Mouse (Mus musculus): ENCODE measurements around the gene Xrcc4. TPM values are rescaled to one million over a fixed set of nuclear protein-coding genes. Genes with fewer than 3 reads are reported as not detected.

The Xrcc4 gene
- polyA plus RNA-seq, 1 experiment from 2014 or later: 15.5 TPM

DNA sequence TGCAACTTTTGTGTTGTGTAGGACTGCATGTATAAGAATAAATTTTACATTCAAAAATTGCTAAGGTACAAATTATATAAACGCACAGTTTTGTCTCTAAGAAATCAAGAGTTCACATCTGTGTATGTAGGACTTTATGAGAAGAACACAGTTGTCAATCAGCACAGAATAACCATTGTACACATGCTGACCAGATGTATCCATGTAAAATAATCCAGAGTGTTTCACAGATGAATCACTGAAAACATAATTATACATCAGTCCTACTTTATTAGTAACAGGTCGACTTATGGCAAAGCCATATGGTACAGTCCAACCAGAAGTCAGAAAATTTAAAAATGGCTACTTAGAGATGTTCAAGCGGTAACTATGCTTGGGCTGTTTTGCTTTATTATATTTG, 216.7 kb downstream of the Xrcc4 start:
- no peak overlapping the region for H3K27ac ChIP-seq
- H3K4me1 ChIP-seq: no peaks in the 10 kb centered on the region
- no peak overlapping the region for H3K4me3 ChIP-seq
- no peak overlapping the region for H3K4me2 ChIP-seq
- H3K9me3 ChIP-seq: no peaks in the 10 kb centered on the region
- H3K27me3 ChIP-seq: no peaks in the 10 kb centered on the region
- ATAC-seq (ENCODE audit: borderline replicate concordance, extremely low read depth, low FRiP score, low TSS enrichment): no peak
- WGBS: 80% methylated on average over 3 of the region's 3 CpGs
- H3K9ac ChIP-seq: no peak overlapping the region
- no peaks in the 10 kb centered on the region for H3K36me3 ChIP-seq

DNA sequence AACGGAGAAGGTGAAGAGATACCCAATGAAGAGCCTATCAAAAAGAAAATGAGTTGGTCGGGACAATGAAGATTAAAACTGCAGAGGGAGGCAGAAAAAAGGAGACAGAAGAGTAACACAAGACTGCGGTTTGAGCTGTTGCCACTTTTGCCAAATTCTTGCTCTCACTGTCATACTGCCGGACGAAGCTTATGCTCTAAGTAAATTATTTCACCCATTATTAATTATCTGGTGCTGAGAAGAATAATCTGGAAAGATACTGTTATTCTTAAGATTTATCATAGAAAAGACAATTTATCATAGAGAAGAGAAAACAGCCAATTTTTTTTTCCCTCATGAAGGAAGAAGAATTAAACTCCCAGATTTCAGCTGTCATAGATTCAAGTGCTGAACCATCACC, 235.3 kb downstream of the Xrcc4 start:
- Histone ChIP-seq H3K4me2 (no peak overlapping the region), H3K36me3 (no peaks in the 10 kb centered on the region), H3K9me3 (no peaks in the 10 kb centered on the region), H3K27me3 (no peaks in the 10 kb centered on the region), H3K27ac (no peak overlapping the region), H3K9ac (no peak overlapping the region), H3K4me1 (0 out of 2 replicates have a peak, but pooled peaks cover 4% of the 10 kb centered on the region), H3K4me3 (no peak overlapping the region)
- WGBS: 47% methylated on average over 5 of the region's 5 CpGs
- no peak for ATAC-seq (ENCODE audit: borderline replicate concordance, extremely low read depth, low FRiP score, low TSS enrichment)

DNA sequence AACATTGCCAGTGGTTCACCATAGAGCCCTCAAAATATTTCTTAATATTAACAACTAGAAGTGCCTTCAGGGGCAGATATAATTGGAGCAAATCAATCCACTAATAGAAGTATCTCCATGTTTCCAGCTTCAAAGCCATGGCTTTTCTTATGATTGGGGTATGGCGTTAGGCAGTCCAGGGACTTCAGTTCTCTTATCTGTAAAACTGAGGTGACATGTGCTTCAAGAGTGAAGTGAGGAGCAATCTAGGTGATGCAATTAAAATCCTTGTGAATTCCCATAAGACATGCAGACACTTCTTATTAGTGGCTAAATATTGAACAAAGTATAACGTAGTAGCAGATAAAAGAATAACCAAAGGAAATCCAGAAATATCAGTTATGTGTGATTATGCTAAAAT, 238.7 kb downstream of the Xrcc4 start:
- no peak overlapping the region for H3K4me2 ChIP-seq
- H3K9me3 ChIP-seq: no peaks in the 10 kb centered on the region
- no peaks in the 10 kb centered on the region for H3K27me3 ChIP-seq
- 0 out of 2 replicates have a peak, but pooled peaks cover 4% of the 10 kb centered on the region for H3K4me1 ChIP-seq
- 73% methylated on average over 2 of the region's 2 CpGs for WGBS
- H3K4me3 ChIP-seq: no peak overlapping the region
- no peak overlapping the region for H3K9ac ChIP-seq
- H3K36me3 ChIP-seq: no peaks in the 10 kb centered on the region
- no peak overlapping the region for H3K27ac ChIP-seq
- no peak for ATAC-seq (ENCODE audit: borderline replicate concordance, extremely low read depth, low FRiP score, low TSS enrichment)

DNA sequence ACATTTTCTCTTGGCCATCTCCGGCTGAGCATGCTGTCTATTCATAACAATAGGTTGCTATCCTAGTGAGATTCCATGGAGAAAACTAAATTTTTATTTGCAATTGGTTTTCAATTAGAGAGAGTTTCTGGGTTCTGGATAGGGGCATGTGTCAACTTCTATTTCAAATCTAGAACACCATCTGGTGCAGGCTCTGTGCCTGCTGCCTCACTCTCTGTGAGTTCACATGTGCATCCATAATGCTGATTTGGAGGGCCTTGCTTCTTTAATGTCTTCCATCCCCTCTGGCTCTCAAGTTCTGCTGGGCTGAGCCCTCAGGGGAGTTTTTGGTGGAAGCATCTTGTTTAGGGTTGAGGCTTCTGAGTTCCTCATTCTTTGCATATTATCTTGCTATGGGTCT, 239.5 kb downstream of the Xrcc4 start:
- no peak for ATAC-seq (ENCODE audit: borderline replicate concordance, extremely low read depth, low FRiP score, low TSS enrichment)
- H3K9me3 ChIP-seq: no peaks in the 10 kb centered on the region
- H3K4me3 ChIP-seq: no peak overlapping the region
- no peaks in the 10 kb centered on the region for H3K36me3 ChIP-seq
- no peak overlapping the region for H3K9ac ChIP-seq
- WGBS: 96% methylated on average over 1 of the region's 1 CpGs
- H3K27me3 ChIP-seq: no peaks in the 10 kb centered on the region
- no peak overlapping the region for H3K4me2 ChIP-seq
- 0 out of 2 replicates have a peak, but pooled peaks cover 4% of the 10 kb centered on the region for H3K4me1 ChIP-seq
- no peak overlapping the region for H3K27ac ChIP-seq

DNA sequence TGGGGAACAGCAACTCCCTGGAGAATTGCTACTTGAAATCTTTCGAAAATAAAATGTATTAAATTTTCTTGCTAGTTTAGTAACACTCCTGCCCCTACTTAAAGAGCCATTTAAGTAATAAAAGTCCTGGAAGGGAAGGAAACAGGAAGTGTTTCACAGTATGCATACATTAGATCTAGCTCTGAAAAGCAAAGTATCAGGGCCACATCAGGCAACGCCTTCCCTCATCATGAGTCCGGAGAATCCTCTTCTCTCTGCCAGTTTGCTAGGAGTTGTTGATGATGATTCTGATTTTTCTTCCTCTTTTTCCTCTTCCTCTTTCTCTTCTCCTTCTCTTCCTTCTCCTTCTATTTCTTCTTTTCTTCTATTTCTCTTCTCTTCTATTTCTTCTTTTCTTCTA, 250.8 kb downstream of the Xrcc4 start:
- Histone ChIP-seq H3K36me3 (no peaks in the 10 kb centered on the region), H3K4me2 (no peak overlapping the region), H3K9ac (no peak overlapping the region), H3K9me3 (no peaks in the 10 kb centered on the region), H3K27ac (no peak overlapping the region), H3K4me3 (no peak overlapping the region), H3K27me3 (no peaks in the 10 kb centered on the region), H3K4me1 (no peaks in the 10 kb centered on the region)
- no peak for ATAC-seq (ENCODE audit: borderline replicate concordance, extremely low read depth, low FRiP score, low TSS enrichment)
- WGBS: 76% methylated on average over 3 of the region's 3 CpGs

DNA sequence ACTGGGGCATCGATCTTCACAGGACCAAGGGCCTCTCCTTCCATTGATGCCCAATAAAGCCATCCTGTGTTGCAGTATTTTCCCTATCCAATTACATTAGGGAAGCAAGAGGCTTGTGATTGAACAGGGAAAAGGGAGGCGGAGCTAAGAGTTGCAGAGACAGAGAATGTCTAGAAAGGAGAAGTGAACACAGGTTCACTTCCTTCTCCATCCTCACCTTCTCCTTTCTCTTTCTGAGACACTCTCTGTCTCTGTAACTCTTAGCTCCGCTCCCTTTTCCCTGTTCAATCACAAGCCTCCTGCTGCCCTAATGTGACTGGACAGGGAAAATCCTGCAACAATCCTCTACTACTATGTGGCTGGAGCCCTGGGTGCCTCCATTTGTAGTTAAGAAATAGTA, 254.9 kb downstream of the Xrcc4 start:
- no peak for ATAC-seq (ENCODE audit: borderline replicate concordance, extremely low read depth, low FRiP score, low TSS enrichment)
- Histone ChIP-seq H3K4me3 (no peak overlapping the region), H3K4me2 (no peak overlapping the region), H3K27ac (no peak overlapping the region), H3K36me3 (no peaks in the 10 kb centered on the region), H3K4me1 (no peaks in the 10 kb centered on the region), H3K9me3 (no peaks in the 10 kb centered on the region), H3K9ac (no peak overlapping the region), H3K27me3 (no peaks in the 10 kb centered on the region)
- 81% methylated on average over 3 of the region's 3 CpGs for WGBS

DNA sequence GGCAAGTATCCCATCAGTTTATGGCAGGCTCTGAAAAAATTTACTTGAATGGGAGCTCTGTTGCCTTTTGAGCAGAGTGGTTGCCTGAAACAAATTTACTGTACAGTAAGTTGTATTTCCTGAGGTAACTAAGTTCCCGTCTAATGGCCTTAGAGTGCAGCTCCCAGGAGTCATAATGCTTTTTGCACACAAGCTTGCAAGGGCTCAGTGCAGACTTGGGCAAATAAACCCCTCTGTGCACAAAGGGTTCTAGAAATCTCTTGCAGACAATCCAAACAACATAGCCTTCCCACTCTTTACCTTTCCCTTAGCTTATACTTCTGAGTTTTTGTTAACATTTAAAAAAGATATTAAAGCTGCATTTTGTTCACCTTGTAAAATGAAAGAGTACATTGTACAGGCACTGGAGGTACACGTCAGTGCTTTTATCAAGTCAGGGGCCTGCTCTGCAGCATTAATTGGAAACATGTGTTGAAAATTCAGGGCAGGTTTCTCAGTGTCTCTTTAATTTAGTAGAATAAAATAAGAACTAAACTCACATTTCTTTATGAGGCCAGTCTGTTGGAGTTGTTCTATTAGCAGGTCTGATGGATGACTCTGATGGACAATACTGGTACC, 256.2 kb downstream of the Xrcc4 start:
- no peak overlapping the region for H3K27ac ChIP-seq
- H3K4me1 ChIP-seq: no peaks in the 10 kb centered on the region
- no peaks in the 10 kb centered on the region for H3K9me3 ChIP-seq
- no peak for ATAC-seq (ENCODE audit: borderline replicate concordance, extremely low read depth, low FRiP score, low TSS enrichment)
- H3K4me2 ChIP-seq: no peak overlapping the region
- H3K27me3 ChIP-seq: no peaks in the 10 kb centered on the region
- H3K9ac ChIP-seq: no peak overlapping the region
- H3K36me3 ChIP-seq: no peaks in the 10 kb centered on the region
- no peak overlapping the region for H3K4me3 ChIP-seq
- 42% methylated on average over 2 of the region's 2 CpGs for WGBS

DNA sequence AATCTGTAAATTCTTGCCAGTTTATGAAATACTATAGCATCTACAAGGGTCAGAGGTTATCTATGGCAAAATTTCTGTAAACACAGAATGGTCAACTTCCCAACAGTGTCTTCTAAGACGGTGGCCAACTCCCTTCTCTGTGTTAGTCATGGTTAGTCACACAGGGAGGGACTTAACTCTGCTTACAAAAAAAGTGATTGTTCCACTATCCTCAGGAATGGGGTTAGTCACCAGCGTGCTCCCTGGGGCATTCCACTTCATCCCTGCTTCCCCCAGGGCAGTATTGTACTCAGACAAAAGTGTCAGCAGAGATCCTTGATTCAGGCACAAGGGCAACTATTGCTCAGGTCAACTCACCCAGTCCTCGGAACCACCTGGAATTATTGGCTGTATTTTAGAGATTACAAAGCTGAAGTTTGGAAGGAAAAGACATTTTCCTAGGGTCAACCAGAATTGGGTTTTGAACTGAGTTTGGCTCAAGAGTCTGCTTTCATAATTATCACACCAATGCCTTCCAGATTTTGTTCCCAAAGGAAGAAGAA, 260.9 kb downstream of the Xrcc4 start:
- Histone ChIP-seq H3K4me3 (no peak overlapping the region), H3K27me3 (no peaks in the 10 kb centered on the region), H3K4me2 (no peak overlapping the region), H3K4me1 (no peaks in the 10 kb centered on the region), H3K36me3 (no peaks in the 10 kb centered on the region), H3K27ac (no peak overlapping the region), H3K9ac (no peak overlapping the region), H3K9me3 (no peaks in the 10 kb centered on the region)
- WGBS: 51% methylated on average over 3 of the region's 3 CpGs
- no peak for ATAC-seq (ENCODE audit: borderline replicate concordance, extremely low read depth, low FRiP score, low TSS enrichment)

DNA sequence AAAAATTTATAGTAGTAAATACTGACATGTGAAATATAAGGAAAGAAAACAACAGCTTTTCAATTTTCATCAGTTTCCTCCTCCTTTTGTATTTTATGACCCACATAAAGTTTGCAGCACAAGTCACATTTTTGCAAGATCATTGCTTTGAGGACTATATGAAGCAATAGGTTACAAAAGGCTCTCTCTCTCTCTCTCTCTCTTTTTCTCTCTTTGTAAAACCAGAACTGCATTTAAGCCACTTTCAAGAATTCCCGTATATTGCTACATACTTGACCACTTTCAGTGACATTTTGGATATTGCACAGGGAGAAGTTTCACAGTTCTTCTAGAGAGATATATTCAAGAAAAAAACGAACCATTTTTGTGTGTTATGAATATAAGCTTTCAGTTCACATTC, 261.6 kb downstream of the Xrcc4 start:
- Histone ChIP-seq H3K27me3 (no peaks in the 10 kb centered on the region), H3K36me3 (no peaks in the 10 kb centered on the region), H3K4me1 (no peaks in the 10 kb centered on the region), H3K9ac (no peak overlapping the region), H3K4me2 (no peak overlapping the region), H3K9me3 (no peaks in the 10 kb centered on the region), H3K27ac (no peak overlapping the region), H3K4me3 (no peak overlapping the region)
- no peak for ATAC-seq (ENCODE audit: borderline replicate concordance, extremely low read depth, low FRiP score, low TSS enrichment)
- WGBS: 69% methylated on average over 2 of the region's 2 CpGs

DNA sequence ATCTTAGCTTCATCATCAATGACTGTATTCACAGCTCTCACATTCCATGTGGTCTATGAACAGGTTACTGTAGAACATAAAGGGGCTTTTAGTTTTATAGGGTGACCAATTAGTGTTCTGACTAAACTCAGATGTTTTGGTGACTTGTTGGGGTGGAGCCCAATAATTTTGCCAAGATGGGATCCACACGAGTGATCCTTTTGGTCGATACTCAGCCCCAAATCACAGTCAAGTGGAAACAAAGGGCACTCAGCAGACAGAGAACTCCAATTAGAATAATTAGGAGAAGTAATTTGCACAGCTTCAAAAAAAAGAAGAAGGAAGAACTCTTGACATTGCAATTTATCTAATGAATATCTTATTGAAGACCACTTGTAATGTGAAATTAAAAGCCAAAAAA, 274.9 kb downstream of the Xrcc4 start:
- Histone ChIP-seq H3K27ac (no peak overlapping the region), H3K9me3 (no peaks in the 10 kb centered on the region), H3K4me1 (no peaks in the 10 kb centered on the region), H3K9ac (no peak overlapping the region), H3K4me2 (no peak overlapping the region), H3K27me3 (no peaks in the 10 kb centered on the region), H3K4me3 (no peak overlapping the region), H3K36me3 (no peaks in the 10 kb centered on the region)
- ATAC-seq (ENCODE audit: borderline replicate concordance, extremely low read depth, low FRiP score, low TSS enrichment): no peak
- WGBS: 83% methylated on average over 2 of the region's 2 CpGs

DNA sequence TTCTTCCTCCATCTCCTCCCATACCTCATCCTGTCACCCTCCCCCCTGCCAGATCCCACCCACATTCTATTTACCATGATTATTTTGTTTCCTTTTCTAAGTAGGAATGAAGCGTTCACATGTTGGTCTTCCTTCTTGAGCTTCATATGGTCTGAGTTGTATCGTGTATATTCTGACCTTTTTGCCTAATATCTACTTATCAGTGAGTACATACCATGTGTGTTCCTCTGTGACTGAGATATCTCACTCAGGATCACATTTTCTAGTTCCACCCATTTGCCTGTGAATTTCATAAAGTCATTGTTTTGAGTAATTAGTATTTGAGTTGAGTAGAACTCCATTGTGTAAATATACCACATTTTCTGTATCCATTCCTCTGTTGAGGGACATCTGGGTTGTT, 277.2 kb downstream of the Xrcc4 start:
- Histone ChIP-seq H3K36me3 (no peaks in the 10 kb centered on the region), H3K4me2 (no peak overlapping the region), H3K27ac (no peak overlapping the region), H3K4me1 (no peaks in the 10 kb centered on the region), H3K9ac (no peak overlapping the region), H3K9me3 (no peaks in the 10 kb centered on the region), H3K4me3 (no peak overlapping the region), H3K27me3 (no peaks in the 10 kb centered on the region)
- WGBS: 92% methylated on average over 2 of the region's 2 CpGs
- no peak for ATAC-seq (ENCODE audit: borderline replicate concordance, extremely low read depth, low FRiP score, low TSS enrichment)

DNA sequence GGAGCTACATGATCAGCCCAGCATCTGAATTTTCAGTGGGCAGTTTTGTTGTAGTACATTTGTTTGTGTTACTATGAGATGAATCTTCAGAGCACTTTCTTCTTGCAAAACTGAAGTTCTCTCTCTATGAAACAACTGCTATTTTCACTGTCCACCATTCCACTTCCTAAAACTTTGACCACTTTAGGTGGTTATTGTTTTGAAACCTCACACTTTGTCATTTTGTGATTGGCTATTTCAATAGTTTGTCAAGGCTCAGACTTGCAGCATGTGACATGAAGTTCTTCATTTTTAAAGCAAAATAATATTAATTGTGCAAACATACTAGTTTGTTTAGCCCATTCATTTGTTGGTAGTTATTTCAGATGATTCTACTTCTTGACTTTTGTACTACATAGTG, 280.4 kb downstream of the Xrcc4 start:
- H3K36me3 ChIP-seq: no peaks in the 10 kb centered on the region
- no peaks in the 10 kb centered on the region for H3K9me3 ChIP-seq
- no peak for ATAC-seq (ENCODE audit: borderline replicate concordance, extremely low read depth, low FRiP score, low TSS enrichment)
- no peaks in the 10 kb centered on the region for H3K4me1 ChIP-seq
- H3K4me2 ChIP-seq: no peak overlapping the region
- H3K27me3 ChIP-seq: no peaks in the 10 kb centered on the region
- H3K9ac ChIP-seq: no peak overlapping the region
- no peak overlapping the region for H3K4me3 ChIP-seq
- H3K27ac ChIP-seq: no peak overlapping the region

DNA sequence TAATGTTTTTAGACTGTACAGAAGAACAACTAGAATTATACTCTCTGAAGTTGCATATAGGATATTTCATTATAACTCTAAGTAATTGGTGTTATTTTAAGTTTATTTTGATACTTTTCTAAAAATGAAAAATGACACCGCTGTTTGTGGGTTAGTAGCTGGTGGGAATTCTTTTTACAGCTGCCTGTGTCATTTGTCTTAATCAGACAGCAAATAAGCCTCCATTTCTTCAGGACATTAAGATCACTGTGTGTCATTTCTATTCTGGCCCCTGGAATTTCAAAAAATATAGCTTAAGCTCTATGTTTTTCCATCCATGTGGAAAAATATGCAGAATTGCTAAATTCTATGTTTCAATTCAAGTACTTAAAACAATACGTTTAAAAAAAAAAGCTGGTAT, 287.5 kb downstream of the Xrcc4 start:
- Histone ChIP-seq H3K36me3 (no peaks in the 10 kb centered on the region), H3K27me3 (no peaks in the 10 kb centered on the region), H3K9me3 (no peaks in the 10 kb centered on the region), H3K4me3 (no peak overlapping the region), H3K4me2 (no peak overlapping the region), H3K4me1 (no peaks in the 10 kb centered on the region), H3K9ac (no peak overlapping the region), H3K27ac (no peak overlapping the region)
- 77% methylated on average over 2 of the region's 2 CpGs for WGBS
- ATAC-seq (ENCODE audit: borderline replicate concordance, extremely low read depth, low FRiP score, low TSS enrichment): no peak
